In the genomic region with DNA sequence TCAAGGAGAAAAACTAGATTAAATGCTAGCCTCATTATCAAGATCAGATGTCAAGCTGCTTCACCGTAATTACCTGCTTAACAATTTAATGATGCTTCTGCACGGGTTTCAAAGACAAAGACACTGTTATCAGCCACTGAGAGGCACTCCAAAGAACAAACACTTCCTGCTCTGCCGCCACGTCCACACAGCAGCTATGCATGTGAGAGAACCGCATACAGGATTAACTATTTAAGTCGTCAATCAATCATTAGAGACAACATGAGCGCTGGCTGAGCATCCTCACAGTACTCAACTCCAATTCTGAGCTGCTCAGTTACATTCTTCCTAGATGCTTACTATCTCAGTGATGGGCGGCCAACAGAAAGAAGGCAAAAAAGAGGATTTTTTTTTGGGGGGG, we compare ENCODE assay signal across 18 mouse cellular contexts.
DNase-seq lines count a peak whose midpoint lies in the region; ATAC-seq and TF ChIP-seq lines count a peak whose summit lies in the region.
"Had no signal": no experiment of that assay in that cellular context is flagged by ENCODE, and none has a peak within 500 bp of the region (broad histone marks: within the 10 kb centered on the region; RNA-seq: fewer than 3 reads in every experiment).

No protein-coding gene starts in this region.

- no peak overlapping the region for H3K9ac ChIP-seq in forebrain, postnatal 0 days
- H3K9ac ChIP-seq in forebrain, embryonic 13.5 days, result no peak overlapping the region
- H3K9ac ChIP-seq in midbrain, embryonic 12.5 days (replicated peaks), result no peak overlapping the region
- no peak overlapping the region for H3K9ac ChIP-seq in midbrain, embryonic 14.5 days (replicated peaks; ENCODE audit: low read length)
- H3K9ac ChIP-seq: embryonic facial prominence, embryonic 13.5 days; heart, embryonic 12.5 days; intestine, embryonic 15.5 days had no signal

- peaks cover 4% of the 10 kb centered on the region; the same call in 1 of the 2 replicates for H3K36me3 ChIP-seq in forebrain, postnatal 0 days (ENCODE audit: insufficient read depth)
- 0 out of 2 replicates have a peak, but pooled peaks cover under 1% of the 10 kb centered on the region for H3K36me3 ChIP-seq in forebrain, embryonic 13.5 days (ENCODE audit: poor library complexity, severe bottlenecking)
- H3K36me3 ChIP-seq in midbrain, embryonic 12.5 days, result 0 out of 2 replicates have a peak, but pooled peaks cover under 1% of the 10 kb centered on the region
- H3K36me3 ChIP-seq in midbrain, embryonic 10.5 days, result peaks cover 3% of the 10 kb centered on the region
- H3K36me3 ChIP-seq in midbrain, embryonic 14.5 days (ENCODE audit: control insufficient read depth, insufficient read depth, low read length), result 0 out of 2 replicates have a peak, but pooled peaks cover 3% of the 10 kb centered on the region

- peak; percentile 59; the same call in 1 of the 2 replicates for ATAC-seq in forebrain, postnatal 0 days
- no peak for ATAC-seq in forebrain, embryonic 13.5 days
- peak; percentile 54; the same call in 1 of the 2 replicates for ATAC-seq in midbrain, embryonic 12.5 days (ENCODE audit: low FRiP score, low read depth)
- ATAC-seq in midbrain, embryonic 14.5 days (ENCODE audit: low FRiP score, low TSS enrichment), result no peak
- ATAC-seq in monocyte, adult 5-6 weeks (replicated peaks; ENCODE audit: insufficient number of reproducible peaks, low FRiP score, low TSS enrichment, poor library complexity, severe bottlenecking), result no peak
- ATAC-seq: intestine, embryonic 15.5 days had no signal

- WGBS in forebrain, postnatal 0 days, result 32% methylated on average over 8 of the region's 8 CpGs
- 35% methylated on average over 8 of the region's 8 CpGs for WGBS in forebrain, embryonic 13.5 days
- 44% methylated on average over 8 of the region's 8 CpGs for WGBS in midbrain, embryonic 12.5 days
- 65% methylated on average over 8 of the region's 8 CpGs for WGBS in midbrain, embryonic 10.5 days
- WGBS in midbrain, embryonic 14.5 days, result 44% methylated on average over 8 of the region's 8 CpGs

- no peak overlapping the region for H3K27ac ChIP-seq in forebrain, postnatal 0 days (ENCODE audit: low read depth, low read length)
- H3K27ac ChIP-seq in forebrain, embryonic 13.5 days, result no peak overlapping the region
- H3K27ac ChIP-seq in midbrain, embryonic 12.5 days (replicated peaks), result no peak overlapping the region
- H3K27ac ChIP-seq in midbrain, embryonic 10.5 days (replicated peaks), result no peak overlapping the region
- H3K27ac ChIP-seq in midbrain, embryonic 14.5 days (replicated peaks; ENCODE audit: low read depth, low read length), result no peak overlapping the region
- H3K27ac ChIP-seq: embryonic facial prominence, embryonic 13.5 days; gastrocnemius, adult 2 months; intestine, embryonic 15.5 days had no signal

- H3K27me3 ChIP-seq in forebrain, postnatal 0 days (ENCODE audit: insufficient read depth, low read length), result no peaks in the 10 kb centered on the region
- H3K27me3 ChIP-seq in forebrain, embryonic 13.5 days, result no peaks in the 10 kb centered on the region; the same call in 1 of the 2 replicates
- 0 out of 2 replicates have a peak, but pooled peaks cover 9% of the 10 kb centered on the region for H3K27me3 ChIP-seq in midbrain, embryonic 12.5 days
- peaks cover 7% of the 10 kb centered on the region for H3K27me3 ChIP-seq in midbrain, embryonic 10.5 days (ENCODE audit: low read depth, poor library complexity, severe bottlenecking)
- no peaks in the 10 kb centered on the region for H3K27me3 ChIP-seq in midbrain, embryonic 14.5 days (ENCODE audit: control insufficient read depth, insufficient read depth, low read length)
- H3K27me3 ChIP-seq: embryonic facial prominence, embryonic 13.5 days; heart, embryonic 12.5 days; intestine, embryonic 15.5 days had no signal

- H3K4me1 ChIP-seq in forebrain, postnatal 0 days (ENCODE audit: insufficient read depth), result no peaks in the 10 kb centered on the region
- H3K4me1 ChIP-seq in forebrain, embryonic 13.5 days, result peaks cover 10% of the 10 kb centered on the region
- H3K4me1 ChIP-seq in midbrain, embryonic 12.5 days, result 0 out of 2 replicates have a peak, but pooled peaks cover 4% of the 10 kb centered on the region
- peaks cover 8% of the 10 kb centered on the region for H3K4me1 ChIP-seq in midbrain, embryonic 10.5 days
- H3K4me1 ChIP-seq in midbrain, embryonic 14.5 days (ENCODE audit: control insufficient read depth, insufficient read depth, low read length), result no peaks in the 10 kb centered on the region
- H3K4me1 ChIP-seq: embryonic facial prominence, embryonic 13.5 days; intestine, embryonic 15.5 days had no signal

- no peak for TF ChIP-seq CTCF in forebrain, postnatal 0 days (IDR thresholded peaks at IDR 0.05; ENCODE audit: low read depth)
- no peak for TF ChIP-seq CTCF in brain, embryonic 14.5 days (IDR thresholded peaks at IDR 0.05; ENCODE audit: borderline replicate concordance, extremely low read depth, insufficient read depth, insufficient read length)

- no peaks in the 10 kb centered on the region for H3K9me3 ChIP-seq in forebrain, postnatal 0 days (ENCODE audit: low read length)
- H3K9me3 ChIP-seq in forebrain, embryonic 13.5 days (replicated peaks), result no peaks in the 10 kb centered on the region
- H3K9me3 ChIP-seq in midbrain, embryonic 12.5 days, result no peaks in the 10 kb centered on the region
- H3K9me3 ChIP-seq in midbrain, embryonic 10.5 days (replicated peaks), result no peaks in the 10 kb centered on the region
- no peaks in the 10 kb centered on the region for H3K9me3 ChIP-seq in midbrain, embryonic 14.5 days (ENCODE audit: control insufficient read depth, low read length)
- H3K9me3 ChIP-seq: embryonic facial prominence, embryonic 13.5 days; heart, embryonic 12.5 days; intestine, embryonic 15.5 days had no signal

- no peak overlapping the region for H3K4me3 ChIP-seq in forebrain, postnatal 0 days (ENCODE audit: low read depth, low read length)
- H3K4me3 ChIP-seq in forebrain, embryonic 13.5 days, result no peak overlapping the region
- no peak overlapping the region for H3K4me3 ChIP-seq in midbrain, embryonic 12.5 days
- no peak overlapping the region for H3K4me3 ChIP-seq in midbrain, embryonic 10.5 days
- H3K4me3 ChIP-seq in midbrain, embryonic 14.5 days (replicated peaks; ENCODE audit: low read depth, low read length), result no peak overlapping the region
- H3K4me3 ChIP-seq: embryonic facial prominence, embryonic 13.5 days; gastrocnemius, adult 2 months; heart, embryonic 12.5 days; intestine, embryonic 15.5 days had no signal

- DNase-seq in forebrain, postnatal 0 days, result no peak
- no peak for DNase-seq in midbrain, embryonic 10.5 days (ENCODE audit: low spot score)
- DNase-seq in brain, embryonic 14.5 days (ENCODE audit: low read depth), result peak; percentile 61
- peak; percentile 20 for DNase-seq in midbrain, embryonic 14.5 days
- DNase-seq: adrenal gland, adult 8-10 months; adrenal gland, postnatal 36 days; cerebellum, adult 11 months; cerebellum, adult 8-10 months; cerebellum, postnatal 14 days; embryo, embryonic 11 days; gastrocnemius, adult 2 months; gastrocnemius, postnatal 25 days had no signal

- no peak overlapping the region for H3K4me2 ChIP-seq in forebrain, postnatal 0 days (ENCODE audit: low read depth)
- H3K4me2 ChIP-seq in forebrain, embryonic 13.5 days, result no peak overlapping the region
- no peak overlapping the region for H3K4me2 ChIP-seq in midbrain, embryonic 12.5 days (replicated peaks)
- H3K4me2 ChIP-seq in midbrain, embryonic 14.5 days (ENCODE audit: low read length), result no peak overlapping the region
- H3K4me2 ChIP-seq: embryonic facial prominence, embryonic 13.5 days; heart, embryonic 12.5 days; intestine, embryonic 15.5 days had no signal

- no peak for TF ChIP-seq POLR2A in brain, embryonic 14.5 days (IDR thresholded peaks at IDR 0.05; ENCODE audit: borderline replicate concordance, extremely low read depth, insufficient read depth, insufficient read length, poor library complexity, severe bottlenecking)

Comparison
In these comparisons a context has a peak if more than half of its experiments do, and no peak if none do; other contexts are left out.
1. ATAC-seq: peak in forebrain, postnatal 0 days (single experiment) and midbrain, embryonic 12.5 days (single experiment); none in forebrain, embryonic 13.5 days (single experiment), midbrain, embryonic 14.5 days (single experiment) and monocyte, adult 5-6 weeks (single experiment).
2. DNase-seq: peak in brain, embryonic 14.5 days (single experiment) and midbrain, embryonic 14.5 days (single experiment); none in forebrain, postnatal 0 days (single experiment) and midbrain, embryonic 10.5 days (single experiment).